Mouse (Mus musculus) c-Kit-positive CD71-negative TER-119-negative erythroid progenitor cells, embryonic 14.5 days (primary cell): ENCODE results near the gene C3.
A peak's percentile ranks its signal among the peaks of the same experiment; 100 is the strongest.

Experiments used
- DNase-seq: peaks from one replicate; pipeline ENCODE4 v3.0.0-alpha.2; 2013; ENCODE audit warnings: low read depth

Gene C3

GRCm38 (mm10) chr17:57219884-57220207, 8.1 kb downstream of the C3 start:
- peak; percentile 37 for DNase-seq

- peak; percentile 26 for DNase-seq
Measured at GRCm38 (mm10) chr17:57219167-57219883, 8.6 kb downstream of the C3 start.

- no peak for DNase-seq
Measured at GRCm38 (mm10) chr17:57218335-57218900, 9.5 kb downstream of the C3 start.

GRCm38 (mm10) chr17:57214676-57215387, 13.1 kb downstream of the C3 start:
- DNase-seq, result no peak

- DNase-seq, result no peak
Measured at GRCm38 (mm10) chr17:57211501-57211900, 16.4 kb downstream of the C3 start.

- no peak for DNase-seq
Measured at GRCm38 (mm10) chr17:57209330-57209729, 18.6 kb downstream of the C3 start.

GRCm38 (mm10) chr17:57207938-57208337, 20.0 kb downstream of the C3 start:
- DNase-seq, result no peak

- DNase-seq, result no peak
Measured at GRCm38 (mm10) chr17:57201841-57202724, 25.9 kb downstream of the C3 start.

- DNase-seq, result no peak
Measured at GRCm38 (mm10) chr17:57198252-57198651, 29.7 kb downstream of the C3 start.

- DNase-seq, result no peak
Measured at GRCm38 (mm10) chr17:57195326-57196010, 32.5 kb downstream of the C3 start.

GRCm38 (mm10) chr17:57194771-57195170, 33.2 kb downstream of the C3 start:
- no peak for DNase-seq

- peak; percentile 58 for DNase-seq
Measured at GRCm38 (mm10) chr17:57194041-57194507, 33.9 kb downstream of the C3 start, which contains the start of gene Tnfsf14. Gene Tnfsf14 (minus strand): TSS chr17:57194177.

GRCm38 (mm10) chr17:57188510-57189192, 39.3 kb downstream of the C3 start:
- no peak for DNase-seq

GRCm38 (mm10) chr17:57185641-57186040, 42.3 kb downstream of the C3 start:
- DNase-seq, result no peak

GRCm38 (mm10) chr17:57182871-57183270, 45.1 kb downstream of the C3 start:
- DNase-seq, result no peak

GRCm38 (mm10) chr17:57180363-57180762, 47.6 kb downstream of the C3 start:
- DNase-seq, result no peak

- no peak for DNase-seq
Measured at GRCm38 (mm10) chr17:57173351-57173750, 54.6 kb downstream of the C3 start.

GRCm38 (mm10) chr17:57172378-57172777, 55.6 kb downstream of the C3 start:
- no peak for DNase-seq

GRCm38 (mm10) chr17:57170616-57171260, 57.2 kb downstream of the C3 start:
- DNase-seq, result no peak
